Comparison of ENCODE assay signal across 15 mouse cellular contexts in the genomic region with DNA sequence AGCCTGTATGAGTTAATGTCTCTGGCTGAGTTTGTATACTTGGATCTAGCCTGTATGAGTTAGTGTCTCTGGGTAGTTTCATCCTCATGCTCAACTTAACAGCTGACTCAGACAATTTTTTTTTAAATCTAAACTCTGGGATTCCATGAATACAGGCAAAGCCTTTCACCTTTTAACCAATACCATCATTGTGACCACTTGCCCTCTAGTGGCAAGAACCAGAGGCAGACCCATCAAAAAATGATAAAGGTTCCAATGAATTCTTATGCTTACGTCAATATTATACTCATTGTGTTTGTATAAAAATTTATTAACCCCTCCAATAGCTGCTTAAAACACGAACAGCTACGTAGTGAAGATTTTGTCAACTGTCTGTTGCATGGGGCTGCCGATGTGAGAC. TPM values are rescaled to one million over a fixed set of nuclear protein-coding genes. Genes with fewer than 3 reads are reported as not detected.
A peak's percentile ranks its signal among the peaks of the same experiment; 100 is the strongest.
DNase-seq lines count a peak whose midpoint lies in the region; ATAC-seq and TF ChIP-seq lines count a peak whose summit lies in the region.
"Had no signal": no experiment of that assay in that cellular context is flagged by ENCODE, and none has a peak within 500 bp of the region (broad histone marks: within the 10 kb centered on the region; RNA-seq: fewer than 3 reads in every experiment).

No protein-coding gene starts in this region.

- peak; percentile 62 for TF ChIP-seq CTCF in lung, embryonic 14.5 days (IDR thresholded peaks at IDR 0.05; ENCODE audit: low read depth)
- peak; percentile 37 for TF ChIP-seq CTCF in E14TG2a.4 (conservative IDR thresholded peaks at IDR 0.05; ENCODE audit: low read length)

- no peaks in the 10 kb centered on the region for H3K9me3 ChIP-seq in hindbrain, embryonic 14.5 days (ENCODE audit: control insufficient read depth, low read length)
- no peaks in the 10 kb centered on the region for H3K9me3 ChIP-seq in hindbrain, embryonic 13.5 days
- H3K9me3 ChIP-seq in lung, embryonic 14.5 days (ENCODE audit: low read depth, low read length) = no peaks in the 10 kb centered on the region
- H3K9me3 ChIP-seq in E14TG2a.4 (ENCODE audit: low read length) = no peaks in the 10 kb centered on the region
- H3K9me3 ChIP-seq: embryonic facial prominence, embryonic 13.5 days; heart, embryonic 13.5 days; limb, embryonic 15.5 days had no signal

- no peak overlapping the region for H3K4me2 ChIP-seq in hindbrain, embryonic 14.5 days (replicated peaks)
- H3K4me2 ChIP-seq in hindbrain, embryonic 13.5 days = no peak overlapping the region
- no peak overlapping the region for H3K4me2 ChIP-seq in lung, embryonic 14.5 days
- H3K4me2 ChIP-seq: embryonic facial prominence, embryonic 13.5 days; heart, embryonic 13.5 days; limb, embryonic 15.5 days had no signal

- no peak overlapping the region for H3K27ac ChIP-seq in hindbrain, embryonic 14.5 days
- H3K27ac ChIP-seq in hindbrain, embryonic 13.5 days = no peak overlapping the region
- H3K27ac ChIP-seq in lung, embryonic 14.5 days (ENCODE audit: low read depth) = no peak overlapping the region
- H3K27ac ChIP-seq: embryonic facial prominence, embryonic 13.5 days; heart, embryonic 13.5 days; limb, embryonic 15.5 days had no signal

- H3K4me3 ChIP-seq in hindbrain, embryonic 14.5 days (replicated peaks; ENCODE audit: low read length) = no peak overlapping the region
- H3K4me3 ChIP-seq in hindbrain, embryonic 13.5 days = no peak overlapping the region
- H3K4me3 ChIP-seq in lung, embryonic 14.5 days (ENCODE audit: low read depth, low read length) = no peak overlapping the region
- no peak overlapping the region for H3K4me3 ChIP-seq in E14TG2a.4 (replicated peaks; ENCODE audit: low read length)
- H3K4me3 ChIP-seq: embryonic facial prominence, embryonic 13.5 days; heart, embryonic 13.5 days; limb, embryonic 15.5 days had no signal

- no peaks in the 10 kb centered on the region for H3K27me3 ChIP-seq in hindbrain, embryonic 14.5 days (ENCODE audit: control insufficient read depth, insufficient read depth, low read length)
- 0 out of 2 replicates have a peak, but pooled peaks cover 2% of the 10 kb centered on the region for H3K27me3 ChIP-seq in hindbrain, embryonic 13.5 days
- H3K27me3 ChIP-seq in lung, embryonic 14.5 days (ENCODE audit: insufficient read depth, low read length) = no peaks in the 10 kb centered on the region
- H3K27me3 ChIP-seq in E14TG2a.4 (ENCODE audit: insufficient read depth, low read length) = peaks cover 6% of the 10 kb centered on the region
- H3K27me3 ChIP-seq: embryonic facial prominence, embryonic 13.5 days had no signal

- DNase-seq in hindbrain, embryonic 14.5 days (ENCODE audit: low spot score) = peak; percentile 48
- peak; percentile 54 for DNase-seq in lung, embryonic 14.5 days
- no peak for DNase-seq in lung, postnatal 25 days (ENCODE audit: low spot score)
- peak; percentile 44 for DNase-seq in NIH3T3 (ENCODE audit: low read depth)
- no peak for DNase-seq in cerebellum, postnatal 14 days
- DNase-seq: cerebellum, adult 11-12 months; gastrocnemius, postnatal 10 days; kidney, postnatal 25 days; layer of hippocampus, postnatal 36 days; right cerebral cortex, adult 18-20 months had no signal

- no peak for ATAC-seq in hindbrain, embryonic 14.5 days (ENCODE audit: low FRiP score)
- no peak for ATAC-seq in hindbrain, embryonic 13.5 days (ENCODE audit: low FRiP score)
- ATAC-seq in lung, embryonic 14.5 days (ENCODE audit: insufficient read depth) = 0 out of 2 replicates have a peak, but pooled peaks have one; percentile 31

- no peaks in the 10 kb centered on the region for H3K36me3 ChIP-seq in hindbrain, embryonic 14.5 days (replicated peaks; ENCODE audit: control insufficient read depth, insufficient read depth)
- no peaks in the 10 kb centered on the region for H3K36me3 ChIP-seq in hindbrain, embryonic 13.5 days
- H3K36me3 ChIP-seq in lung, embryonic 14.5 days (ENCODE audit: insufficient read depth) = no peaks in the 10 kb centered on the region
- no peaks in the 10 kb centered on the region for H3K36me3 ChIP-seq in E14TG2a.4 (ENCODE audit: insufficient read depth, low read length)
- H3K36me3 ChIP-seq: embryonic facial prominence, embryonic 13.5 days; heart, embryonic 13.5 days; limb, embryonic 15.5 days had no signal

- no peak overlapping the region for H3K9ac ChIP-seq in hindbrain, embryonic 14.5 days
- H3K9ac ChIP-seq in hindbrain, embryonic 13.5 days = no peak overlapping the region
- no peak overlapping the region for H3K9ac ChIP-seq in lung, embryonic 14.5 days
- H3K9ac ChIP-seq: embryonic facial prominence, embryonic 13.5 days; heart, embryonic 13.5 days; limb, embryonic 15.5 days had no signal

- WGBS in hindbrain, embryonic 14.5 days = 61% methylated on average over 4 of the region's 4 CpGs
- whole genome bisulfite sequencing in hindbrain, embryonic 13.5 days = 67% methylated on average over 4 of the region's 4 CpGs
- WGBS in lung, embryonic 14.5 days = 45% methylated on average over 4 of the region's 4 CpGs

- H3K4me1 ChIP-seq in hindbrain, embryonic 14.5 days (replicated peaks; ENCODE audit: control insufficient read depth, insufficient read depth, low read length) = no peaks in the 10 kb centered on the region
- H3K4me1 ChIP-seq in hindbrain, embryonic 13.5 days (replicated peaks) = no peaks in the 10 kb centered on the region
- no peaks in the 10 kb centered on the region for H3K4me1 ChIP-seq in lung, embryonic 14.5 days (ENCODE audit: insufficient read depth)
- no peaks in the 10 kb centered on the region for H3K4me1 ChIP-seq in E14TG2a.4 (replicated peaks; ENCODE audit: low read depth, low read length)
- H3K4me1 ChIP-seq: embryonic facial prominence, embryonic 13.5 days; heart, embryonic 13.5 days; limb, embryonic 15.5 days had no signal

RNA-seq across cellular contexts. Expression of gene Krr1, which starts 6.1 kb away (rescaled TPM):
- polyA plus RNA-seq in hindbrain, embryonic 14.5 days (2014; fragmentation: Nextera tagmentation; extraction: Ambion mirVana) = 39.3 and 47.6 TPM in 2 replicates
- polyA plus RNA-seq in hindbrain, embryonic 13.5 days (2015; fragmentation: Nextera tagmentation; extraction: Ambion mirVana) = 39.2 and 42.1 TPM in 2 replicates
- polyA plus RNA-seq in lung, embryonic 14.5 days (2014; fragmentation: Nextera tagmentation; extraction: Ambion mirVana) = 53.9 and 55.6 TPM in 2 replicates

RNA-seq across cellular contexts. Expression of gene Glipr1, which starts 36.0 kb away (rescaled TPM):
- polyA plus RNA-seq in hindbrain, embryonic 14.5 days (2014; fragmentation: Nextera tagmentation; extraction: Ambion mirVana) = 1.0 and 1.1 TPM in 2 replicates
- polyA plus RNA-seq in hindbrain, embryonic 13.5 days (2015; fragmentation: Nextera tagmentation; extraction: Ambion mirVana) = 1.2 and 2.0 TPM in 2 replicates
- polyA plus RNA-seq in lung, embryonic 14.5 days (2014; fragmentation: Nextera tagmentation; extraction: Ambion mirVana) = 1.5 and 3.0 TPM in 2 replicates

Comparison
In these comparisons a context has a peak if more than half of its experiments do, and no peak if none do; other contexts are left out.
1. DNase-seq: peak in hindbrain, embryonic 14.5 days (single experiment), lung, embryonic 14.5 days (single experiment) and NIH3T3 (single experiment); none in lung, postnatal 25 days (single experiment) and cerebellum, postnatal 14 days (0 of 2).